Mouse (Mus musculus): ENCODE measurements around the gene Dclk1. TPM values are rescaled to one million over a fixed set of nuclear protein-coding genes. Genes with fewer than 3 reads are reported as not detected.

Dclk1 gene
- polyA plus RNA-seq, 1 experiment from 2014 or later, result 99.0 TPM

- Histone ChIP-seq H3K27ac (ENCODE audit: low read depth, low read length) (no peak overlapping the region), H3K4me1 (ENCODE audit: control insufficient read depth, insufficient read depth, low read length) (peaks cover 8% of the 10 kb centered on the region), H3K36me3 (ENCODE audit: control insufficient read depth, insufficient read depth, low read length) (no peaks in the 10 kb centered on the region), H3K9me3 (ENCODE audit: control insufficient read depth, low read length) (no peaks in the 10 kb centered on the region), H3K4me3 (ENCODE audit: low read depth, low read length) (no peak overlapping the region), H3K4me2 (ENCODE audit: low read depth) (no peak overlapping the region), H3K9ac (ENCODE audit: low read length) (no peak overlapping the region), H3K27me3 (ENCODE audit: control insufficient read depth, insufficient read depth, low read length) (no peaks in the 10 kb centered on the region)
- ATAC-seq (ENCODE audit: insufficient read depth, low FRiP score, low TSS enrichment), result no peak
- DNase-seq (ENCODE audit: low spot score), result no peak
- 81% methylated on average over 8 of the region's 8 CpGs for WGBS
These were observed 223.6 kb downstream of the Dclk1 start for GRCm38 (mm10) chr3:55465785-55466184.

GRCm38 (mm10) chr3:55466348-55466747 is 224.2 kb downstream of the Dclk1 start:
- no peak overlapping the region for H3K4me2 ChIP-seq (ENCODE audit: low read depth)
- no peaks in the 10 kb centered on the region for H3K36me3 ChIP-seq (ENCODE audit: control insufficient read depth, insufficient read depth, low read length)
- H3K4me1 ChIP-seq (ENCODE audit: control insufficient read depth, insufficient read depth, low read length), result peaks cover 4% of the 10 kb centered on the region
- H3K9ac ChIP-seq (ENCODE audit: low read length), result no peak overlapping the region
- ATAC-seq (ENCODE audit: insufficient read depth, low FRiP score, low TSS enrichment), result no peak
- no peak for DNase-seq (ENCODE audit: low spot score)
- no peaks in the 10 kb centered on the region for H3K9me3 ChIP-seq (ENCODE audit: control insufficient read depth, low read length)
- H3K27ac ChIP-seq (ENCODE audit: low read depth, low read length), result no peak overlapping the region
- no peak overlapping the region for H3K4me3 ChIP-seq (ENCODE audit: low read depth, low read length)
- H3K27me3 ChIP-seq (ENCODE audit: control insufficient read depth, insufficient read depth, low read length), result no peaks in the 10 kb centered on the region
- 69% methylated on average over 9 of the region's 9 CpGs for WGBS

- no peaks in the 10 kb centered on the region for H3K9me3 ChIP-seq (ENCODE audit: control insufficient read depth, low read length)
- no peaks in the 10 kb centered on the region for H3K36me3 ChIP-seq (ENCODE audit: control insufficient read depth, insufficient read depth, low read length)
- 93% methylated on average over 2 of the region's 2 CpGs for WGBS
- H3K27ac ChIP-seq (ENCODE audit: low read depth, low read length), result no peak within 1 kb of the TSS
- no peak within 1 kb of the TSS for H3K4me3 ChIP-seq (ENCODE audit: low read depth, low read length)
- no peaks in the 10 kb centered on the region for H3K27me3 ChIP-seq (ENCODE audit: control insufficient read depth, insufficient read depth, low read length)
- ATAC-seq (ENCODE audit: insufficient read depth, low FRiP score, low TSS enrichment) (no peak), DNase-seq (ENCODE audit: low spot score) (no peak)
- no peaks in the 10 kb centered on the region for H3K4me1 ChIP-seq (ENCODE audit: control insufficient read depth, insufficient read depth, low read length)
- no peak within 1 kb of the TSS for H3K9ac ChIP-seq (ENCODE audit: low read length)
- H3K4me2 ChIP-seq (ENCODE audit: low read depth), result no peak within 1 kb of the TSS
These were observed 229.9 kb downstream of the Dclk1 start, which contains the start of gene Gm21954 for GRCm38 (mm10) chr3:55472110-55472509. Gm21954 (minus strand) TSS chr3:55472210.

- DNase-seq (ENCODE audit: low spot score) (no peak), ATAC-seq (ENCODE audit: insufficient read depth, low FRiP score, low TSS enrichment) (no peak)
- Histone ChIP-seq H3K4me3 (ENCODE audit: low read depth, low read length) (no peak overlapping the region), H3K27ac (ENCODE audit: low read depth, low read length) (no peak overlapping the region), H3K9me3 (ENCODE audit: control insufficient read depth, low read length) (no peaks in the 10 kb centered on the region), H3K36me3 (ENCODE audit: control insufficient read depth, insufficient read depth, low read length) (no peaks in the 10 kb centered on the region), H3K4me1 (ENCODE audit: control insufficient read depth, insufficient read depth, low read length) (no peaks in the 10 kb centered on the region), H3K9ac (ENCODE audit: low read length) (no peak overlapping the region), H3K4me2 (ENCODE audit: low read depth) (no peak overlapping the region), H3K27me3 (ENCODE audit: control insufficient read depth, insufficient read depth, low read length) (no peaks in the 10 kb centered on the region)
- 64% methylated on average over 6 of the region's 6 CpGs for WGBS
These were observed 231.0 kb downstream of the Dclk1 start for GRCm38 (mm10) chr3:55473146-55473545.

- no peak overlapping the region for H3K4me2 ChIP-seq (ENCODE audit: low read depth)
- no peak for DNase-seq (ENCODE audit: low spot score)
- no peaks in the 10 kb centered on the region for H3K4me1 ChIP-seq (ENCODE audit: control insufficient read depth, insufficient read depth, low read length)
- H3K36me3 ChIP-seq (ENCODE audit: control insufficient read depth, insufficient read depth, low read length), result no peaks in the 10 kb centered on the region
- no peaks in the 10 kb centered on the region for H3K9me3 ChIP-seq (ENCODE audit: control insufficient read depth, low read length)
- no peaks in the 10 kb centered on the region for H3K27me3 ChIP-seq (ENCODE audit: control insufficient read depth, insufficient read depth, low read length)
- 90% methylated on average over 7 of the region's 7 CpGs for WGBS
- no peak overlapping the region for H3K27ac ChIP-seq (ENCODE audit: low read depth, low read length)
- ATAC-seq (ENCODE audit: insufficient read depth, low FRiP score, low TSS enrichment), result no peak
- H3K9ac ChIP-seq (ENCODE audit: low read length), result no peak overlapping the region
- H3K4me3 ChIP-seq (ENCODE audit: low read depth, low read length), result no peak overlapping the region
These were observed 234.5 kb downstream of the Dclk1 start for GRCm38 (mm10) chr3:55476694-55477093.

GRCm38 (mm10) chr3:55479306-55479705 is 237.1 kb downstream of the Dclk1 start:
- Histone ChIP-seq H3K9me3 (ENCODE audit: control insufficient read depth, low read length) (no peaks in the 10 kb centered on the region), H3K4me2 (ENCODE audit: low read depth) (no peak overlapping the region), H3K9ac (ENCODE audit: low read length) (no peak overlapping the region), H3K4me3 (ENCODE audit: low read depth, low read length) (no peak overlapping the region), H3K27ac (ENCODE audit: low read depth, low read length) (no peak overlapping the region), H3K4me1 (ENCODE audit: control insufficient read depth, insufficient read depth, low read length) (no peaks in the 10 kb centered on the region), H3K27me3 (ENCODE audit: control insufficient read depth, insufficient read depth, low read length) (no peaks in the 10 kb centered on the region), H3K36me3 (ENCODE audit: control insufficient read depth, insufficient read depth, low read length) (no peaks in the 10 kb centered on the region)
- WGBS, result 77% methylated on average over 4 of the region's 4 CpGs
- no peak for ATAC-seq (ENCODE audit: insufficient read depth, low FRiP score, low TSS enrichment)
- no peak for DNase-seq (ENCODE audit: low spot score)

- H3K27me3 ChIP-seq (ENCODE audit: control insufficient read depth, insufficient read depth, low read length), result no peaks in the 10 kb centered on the region
- no peaks in the 10 kb centered on the region for H3K4me1 ChIP-seq (ENCODE audit: control insufficient read depth, insufficient read depth, low read length)
- no peak overlapping the region for H3K9ac ChIP-seq (ENCODE audit: low read length)
- no peak overlapping the region for H3K27ac ChIP-seq (ENCODE audit: low read depth, low read length)
- H3K4me3 ChIP-seq (ENCODE audit: low read depth, low read length), result no peak overlapping the region
- ATAC-seq (ENCODE audit: insufficient read depth, low FRiP score, low TSS enrichment) (no peak), DNase-seq (ENCODE audit: low spot score) (no peak)
- no peak overlapping the region for H3K4me2 ChIP-seq (ENCODE audit: low read depth)
- no peaks in the 10 kb centered on the region for H3K9me3 ChIP-seq (ENCODE audit: control insufficient read depth, low read length)
- WGBS, result 85% methylated on average over 1 of the region's 1 CpGs
- no peaks in the 10 kb centered on the region for H3K36me3 ChIP-seq (ENCODE audit: control insufficient read depth, insufficient read depth, low read length)
These were observed 239.0 kb downstream of the Dclk1 start for GRCm38 (mm10) chr3:55481140-55481539.

- no peak overlapping the region for H3K4me3 ChIP-seq (ENCODE audit: low read depth, low read length)
- no peak overlapping the region for H3K27ac ChIP-seq (ENCODE audit: low read depth, low read length)
- ATAC-seq (ENCODE audit: insufficient read depth, low FRiP score, low TSS enrichment) (no peak), DNase-seq (ENCODE audit: low spot score) (no peak)
- H3K27me3 ChIP-seq (ENCODE audit: control insufficient read depth, insufficient read depth, low read length), result no peaks in the 10 kb centered on the region
- no peaks in the 10 kb centered on the region for H3K4me1 ChIP-seq (ENCODE audit: control insufficient read depth, insufficient read depth, low read length)
- 45% methylated on average over 4 of the region's 4 CpGs for WGBS
- no peak overlapping the region for H3K9ac ChIP-seq (ENCODE audit: low read length)
- H3K9me3 ChIP-seq (ENCODE audit: control insufficient read depth, low read length), result no peaks in the 10 kb centered on the region
- no peak overlapping the region for H3K4me2 ChIP-seq (ENCODE audit: low read depth)
- H3K36me3 ChIP-seq (ENCODE audit: control insufficient read depth, insufficient read depth, low read length), result no peaks in the 10 kb centered on the region
These were observed 241.2 kb downstream of the Dclk1 start for GRCm38 (mm10) chr3:55483328-55483727.

GRCm38 (mm10) chr3:55489231-55489990 is 247.2 kb downstream of the Dclk1 start:
- H3K9me3 ChIP-seq (ENCODE audit: control insufficient read depth, low read length), result no peaks in the 10 kb centered on the region
- no peaks in the 10 kb centered on the region for H3K27me3 ChIP-seq (ENCODE audit: control insufficient read depth, insufficient read depth, low read length)
- H3K36me3 ChIP-seq (ENCODE audit: control insufficient read depth, insufficient read depth, low read length), result no peaks in the 10 kb centered on the region
- H3K9ac ChIP-seq (ENCODE audit: low read length), result no peak overlapping the region
- H3K4me1 ChIP-seq (ENCODE audit: control insufficient read depth, insufficient read depth, low read length), result no peaks in the 10 kb centered on the region
- no peak overlapping the region for H3K4me2 ChIP-seq (ENCODE audit: low read depth)
- no peak overlapping the region for H3K27ac ChIP-seq (ENCODE audit: low read depth, low read length)
- ATAC-seq (ENCODE audit: insufficient read depth, low FRiP score, low TSS enrichment) (no peak), DNase-seq (ENCODE audit: low spot score) (no peak)
- no peak overlapping the region for H3K4me3 ChIP-seq (ENCODE audit: low read depth, low read length)
- WGBS, result 82% methylated on average over 12 of the region's 12 CpGs

Measured in neural tube, embryonic 11.5 days (tissue).